Mouse (Mus musculus) fibroblast of lung, adult 2 months (primary cell): Measurements from ENCODE around the gene Cypt2.
"Not testable (repeated sequence)": the region's sequence is repeated elsewhere in the genome, so short reads cannot be mapped to it uniquely, and the experiment has no call there.

Experiments used
- DNase-seq: peaks from one replicate; pipeline ENCODE4 v3.0.0-alpha.2; 2011; ENCODE audit warnings: low read depth

Gene Cypt2

GRCm38 (mm10) chrX:105499472-105499871, at the start of gene Cypt2:
Gene Cypt2 (plus strand): TSS chrX:105499772.
- DNase-seq = not testable (repeated sequence)

- no peak for DNase-seq
Observed at GRCm38 (mm10) chrX:105546234-105546633, 46.7 kb downstream of the Cypt2 start.
